8 mouse cellular contexts compared by ENCODE assay signal in the genomic region with DNA sequence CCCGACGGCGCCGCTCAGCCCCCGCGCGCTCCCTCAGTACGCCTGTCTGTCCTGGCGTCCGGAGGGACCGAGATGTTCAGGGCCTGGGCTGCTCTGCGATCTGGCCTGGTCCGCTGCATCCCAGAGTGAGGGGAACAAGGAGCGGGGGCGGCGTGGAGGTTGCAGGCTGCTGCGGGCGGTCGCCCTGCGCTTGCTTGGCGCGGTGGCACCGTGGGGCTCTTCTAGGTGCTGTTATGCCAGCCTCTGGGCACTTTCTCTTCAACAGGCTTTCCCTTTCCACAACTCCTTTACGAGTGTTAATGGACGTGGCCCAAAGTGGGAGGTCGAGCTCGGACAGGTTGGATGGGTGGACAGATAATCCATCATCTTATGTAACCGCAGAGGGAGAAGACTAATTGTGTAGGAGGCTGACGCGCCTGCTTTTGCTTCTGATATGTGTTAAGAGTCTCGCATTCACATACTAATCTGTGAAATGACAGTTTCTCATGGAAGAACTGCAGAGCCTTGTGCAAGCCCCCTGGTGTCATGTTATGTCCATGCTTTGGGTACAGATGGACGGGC. TPM values are rescaled to one million over a fixed set of nuclear protein-coding genes. Genes with fewer than 3 reads are reported as not detected.
DNase-seq lines count a peak whose midpoint lies in the region; ATAC-seq and TF ChIP-seq lines count a peak whose summit lies in the region.

No protein-coding gene starts in this region.

- DNase-seq in heart, adult 18-20 months, result peak; percentile 54 to 58
- DNase-seq in heart, postnatal 25 days (ENCODE audit: low spot score), result no peak
- DNase-seq in 416B (ENCODE audit: low read depth), result peak; percentile 58
- DNase-seq in brain, embryonic 14.5 days (ENCODE audit: low read depth), result peak; percentile 36
- DNase-seq in heart, postnatal 0 days (ENCODE audit: low spot score), result no peak
- no peak for DNase-seq in ovary, adult 18-20 months (ENCODE audit: low spot score)

- H3K4me2 ChIP-seq in heart, postnatal 0 days (ENCODE audit: low read depth, low read length), result peak overlapping the region; percentile 88
- H3K4me2 ChIP-seq in liver, embryonic 12.5 days, result peak overlapping the region; percentile 97
- H3K4me2 ChIP-seq in neural tube, embryonic 14.5 days (ENCODE audit: low read depth, low read length), result peak overlapping the region; percentile 98

- TF ChIP-seq CTCF in brain, embryonic 14.5 days (IDR thresholded peaks at IDR 0.05; ENCODE audit: borderline replicate concordance, extremely low read depth, insufficient read depth, insufficient read length), result no peak
- TF ChIP-seq CTCF in heart, postnatal 0 days (IDR thresholded peaks at IDR 0.05; ENCODE audit: low read depth), result 0 out of 2 replicates have a peak, but pooled peaks have one; percentile 13

- peaks cover 13% of the 10 kb centered on the region; the same call in 1 of the 2 replicates for H3K4me1 ChIP-seq in heart, postnatal 0 days (ENCODE audit: control insufficient read depth, insufficient read depth)
- H3K4me1 ChIP-seq in liver, embryonic 12.5 days, result peaks cover 73% of the 10 kb centered on the region
- peaks cover 19% of the 10 kb centered on the region for H3K4me1 ChIP-seq in neural tube, embryonic 14.5 days (ENCODE audit: control insufficient read depth, insufficient read depth, low read length)

- no peaks in the 10 kb centered on the region for H3K9me3 ChIP-seq in heart, postnatal 0 days (replicated peaks; ENCODE audit: control insufficient read depth, low read length)
- no peaks in the 10 kb centered on the region for H3K9me3 ChIP-seq in liver, embryonic 12.5 days (replicated peaks)
- no peaks in the 10 kb centered on the region for H3K9me3 ChIP-seq in neural tube, embryonic 14.5 days (ENCODE audit: control insufficient read depth, low read length)

- H3K27me3 ChIP-seq in heart, postnatal 0 days (ENCODE audit: control insufficient read depth, insufficient read depth, low read length), result 0 out of 2 replicates have a peak, but pooled peaks cover 4% of the 10 kb centered on the region
- H3K27me3 ChIP-seq in liver, embryonic 12.5 days (replicated peaks), result peaks cover 63% of the 10 kb centered on the region
- H3K27me3 ChIP-seq in neural tube, embryonic 14.5 days (ENCODE audit: control insufficient read depth, insufficient read depth, low read length), result no peaks in the 10 kb centered on the region

- H3K4me3 ChIP-seq in heart, postnatal 0 days (ENCODE audit: low read depth, low read length), result peak overlapping the region; percentile 67
- H3K4me3 ChIP-seq in liver, embryonic 12.5 days, result peak overlapping the region; percentile 68
- H3K4me3 ChIP-seq in neural tube, embryonic 14.5 days (ENCODE audit: low read depth, low read length), result peak overlapping the region; percentile 69

- no peaks in the 10 kb centered on the region for H3K36me3 ChIP-seq in heart, postnatal 0 days (replicated peaks; ENCODE audit: control insufficient read depth, insufficient read depth, low read length)
- no peaks in the 10 kb centered on the region for H3K36me3 ChIP-seq in liver, embryonic 12.5 days
- H3K36me3 ChIP-seq in neural tube, embryonic 14.5 days (ENCODE audit: control insufficient read depth, insufficient read depth, low read length), result no peaks in the 10 kb centered on the region

- peak overlapping the region; percentile 7; the same call in 1 of the 2 replicates for H3K27ac ChIP-seq in heart, postnatal 0 days (ENCODE audit: low read depth)
- peak overlapping the region; percentile 53; the same call in 1 of the 2 replicates for H3K27ac ChIP-seq in liver, embryonic 12.5 days
- H3K27ac ChIP-seq in neural tube, embryonic 14.5 days (ENCODE audit: low read depth, low read length), result peak overlapping the region; percentile 57; the same call in 1 of the 2 replicates

- no peak for TF ChIP-seq POLR2A in brain, embryonic 14.5 days (IDR thresholded peaks at IDR 0.05; ENCODE audit: borderline replicate concordance, extremely low read depth, insufficient read depth, insufficient read length, poor library complexity, severe bottlenecking)

- H3K9ac ChIP-seq in heart, postnatal 0 days (replicated peaks; ENCODE audit: low read depth, low read length), result peak overlapping the region; percentile 69
- H3K9ac ChIP-seq in liver, embryonic 12.5 days, result peak overlapping the region; percentile 73
- H3K9ac ChIP-seq in neural tube, embryonic 14.5 days (replicated peaks; ENCODE audit: low read depth, low read length), result peak overlapping the region; percentile 62

- ATAC-seq in heart, postnatal 0 days (ENCODE audit: insufficient read depth, low read depth), result peak; percentile 10
- ATAC-seq in liver, embryonic 12.5 days, result no peak
- ATAC-seq in neural tube, embryonic 14.5 days (ENCODE audit: low read depth), result peak; percentile 10; the same call in 1 of the 2 replicates

- intact Hi-C loops in heart, postnatal 25 days (cut with DNase I), result loop anchor here (10.0 kb wide), 1 partner anchor 141 kb away; a partner anchor contains a TSS

- TF ChIP-seq EP300 in heart, postnatal 0 days (IDR thresholded peaks at IDR 0.05; ENCODE audit: low read depth), result no peak

- 5% methylated on average over 30 of the region's 32 CpGs for WGBS in heart, postnatal 0 days
- WGBS in liver, embryonic 12.5 days (ENCODE audit: insufficient replicate concordance), result 5% methylated on average over 30 of the region's 32 CpGs
- 4% methylated on average over 32 of the region's 32 CpGs for WGBS in neural tube, embryonic 14.5 days

RNA-seq across cellular contexts. Expression of a gene that starts 0.9 kb away (rescaled TPM):
- 10 to 100 TPM in 1 of 2 experiments, 1 to 10 TPM in 1; 6.5 to 10.7 TPM for total RNA-seq in heart, adult 18-20 months (2021)
- total RNA-seq in heart, postnatal 25 days (2021), result 1 to 10 TPM; 7.1 to 8.0 TPM
- 17.8 and 27.9 TPM in 2 replicates for polyA plus RNA-seq in brain, embryonic 14.5 days (2012; rRNA removed)
- 16.1 and 22.0 TPM in 2 replicates for total RNA-seq in heart, postnatal 0 days (2014; rRNA removed; ENCODE audit: low replicate concordance)
- polyA plus RNA-seq in heart, postnatal 0 days (2015; fragmentation: Nextera tagmentation; extraction: Ambion mirVana), result 7.8 and 8.2 TPM in 2 replicates
- polyA plus RNA-seq in liver, embryonic 12.5 days (2016; fragmentation: Nextera tagmentation; extraction: Ambion mirVana), result 6.2 and 7.0 TPM in 2 replicates
- polyA plus RNA-seq in neural tube, embryonic 14.5 days (2014; fragmentation: Nextera tagmentation; extraction: Ambion mirVana), result 12.6 and 13.7 TPM in 2 replicates

RNA-seq across cellular contexts. Expression of a gene that starts 30.3 kb away (rescaled TPM):
- total RNA-seq in heart, adult 18-20 months (2021), result 10 to 100 TPM; 27.8 to 30.2 TPM
- total RNA-seq in heart, postnatal 25 days (2021), result 10 to 100 TPM; 29.5 to 30.4 TPM
- polyA plus RNA-seq in brain, embryonic 14.5 days (2012; rRNA removed), result 63.2 and 63.6 TPM in 2 replicates
- 57.7 and 66.6 TPM in 2 replicates for total RNA-seq in heart, postnatal 0 days (2014; rRNA removed; ENCODE audit: low replicate concordance)
- polyA plus RNA-seq in heart, postnatal 0 days (2015; fragmentation: Nextera tagmentation; extraction: Ambion mirVana), result 60.1 and 65.2 TPM in 2 replicates
- 45.9 and 48.6 TPM in 2 replicates for polyA plus RNA-seq in liver, embryonic 12.5 days (2016; fragmentation: Nextera tagmentation; extraction: Ambion mirVana)
- polyA plus RNA-seq in neural tube, embryonic 14.5 days (2014; fragmentation: Nextera tagmentation; extraction: Ambion mirVana), result 92.9 and 101 TPM in 2 replicates

Comparison
In these comparisons a context has a peak if more than half of its experiments do, and no peak if none do; other contexts are left out.
1. DNase-seq: peak in heart, adult 18-20 months (2 of 2), 416B (single experiment) and brain, embryonic 14.5 days (single experiment); none in heart, postnatal 25 days (single experiment), heart, postnatal 0 days (single experiment) and ovary, adult 18-20 months (single experiment).
2. H3K27ac ChIP-seq: peak in every context shown above with its lines; median percentile 57 in neural tube, embryonic 14.5 days; 53 in liver, embryonic 12.5 days; 7 in heart, postnatal 0 days.
3. Peak in every context shown above with its lines, with median percentiles within 50 percentile points of each other: H3K4me2 ChIP-seq, H3K4me3 ChIP-seq and H3K9ac ChIP-seq.